Mouse (Mus musculus): ENCODE measurements around the gene Atad5. TPM values are rescaled to one million over a fixed set of nuclear protein-coding genes. Genes with fewer than 3 reads are reported as not detected.

Atad5 gene
- total and polyA plus RNA-seq, 3 experiments, result 17.1 to 66.9 (median 22.6) TPM

GRCm38 (mm10) chr11:80079751-80080150, 9.4 kb upstream of the Atad5 start (continued):
- TF ChIP-seq USF2 (IDR thresholded peaks at IDR 0.05; ENCODE audit: borderline replicate concordance in 1 of 2, insufficient read depth in 1 of 2, low read depth in 1 of 2, low read length in 2 of 2), result no peak
- TF ChIP-seq ELF1 (IDR thresholded peaks at IDR 0.05; ENCODE audit: low read depth, low read length), result peak; percentile 22; the same call in 1 of the 2 replicates
- peak; percentile 84 for TF ChIP-seq TAL1 (IDR thresholded peaks at IDR 0.05; ENCODE audit: low read length)
- 0 out of 2 replicates have a peak, but pooled peaks have one; percentile 67 for TF ChIP-seq MAX (IDR thresholded peaks at IDR 0.05; ENCODE audit: low read length)
- no peak for TF ChIP-seq CTCF (IDR thresholded peaks at IDR 0.05 in 2 of 3, conservative IDR thresholded peaks at IDR 0.05 in 1 of 3; ENCODE audit: control insufficient read depth in 1 of 3, insufficient read depth in 1 of 3, low read depth in 2 of 3, low read length in 3 of 3, poor library complexity in 1 of 3, severe bottlenecking in 1 of 3)
- TF ChIP-seq JUND (IDR thresholded peaks at IDR 0.05; ENCODE audit: low read depth, low read length), result no peak
- no peak for TF ChIP-seq KAT2A (conservative IDR thresholded peaks at IDR 0.05; ENCODE audit: low read depth, low read length)
- peak; percentile 98 for TF ChIP-seq RCOR1 (IDR thresholded peaks at IDR 0.05; ENCODE audit: low read depth, low read length)
- TF ChIP-seq CHD2 (IDR thresholded peaks at IDR 0.05; ENCODE audit: low read length), result no peak
- no peak for TF ChIP-seq MEF2A (IDR thresholded peaks at IDR 0.05; ENCODE audit: extremely low read depth, insufficient replicate concordance, low read depth, low read length, poor library complexity, severe bottlenecking)
- TF ChIP-seq ETS1 (IDR thresholded peaks at IDR 0.05; ENCODE audit: low read depth, low read length), result peak; percentile 96
- TF ChIP-seq TCF12 (IDR thresholded peaks at IDR 0.05; ENCODE audit: low read depth, low read length), result peak; percentile 99
- TF ChIP-seq TBP (IDR thresholded peaks at IDR 0.05; ENCODE audit: low read depth, low read length), result peak; percentile 54; the same call in 1 of the 2 replicates
- TF ChIP-seq POLR2AphosphoS2 (IDR thresholded peaks at IDR 0.05; ENCODE audit: low read length), result no peak
- peak; percentile 65 for TF ChIP-seq USF1 (IDR thresholded peaks at IDR 0.05; ENCODE audit: low read depth, low read length)
- TF ChIP-seq HCFC1 (IDR thresholded peaks at IDR 0.05; ENCODE audit: low read depth, low read length), result no peak
- no peak for TF ChIP-seq NELFE (IDR thresholded peaks at IDR 0.05; ENCODE audit: low read depth, low read length)
- TF ChIP-seq MYC (IDR thresholded peaks at IDR 0.05; ENCODE audit: low read depth, low read length), result peak; percentile 98
- peak; percentile 95 to 96 for TF ChIP-seq EP300 (IDR thresholded peaks at IDR 0.05; ENCODE audit: low read depth in 1 of 2, low read length in 2 of 2)

- H3K9ac ChIP-seq (ENCODE audit: control insufficient read depth, low read depth, low read length, poor library complexity, severe bottlenecking), result peak overlapping the region; percentile 96
- peak overlapping the region; percentile 79 to 98 for H3K4me3 ChIP-seq (ENCODE audit: control insufficient read depth in 1 of 2, insufficient read depth in 1 of 2, low read depth in 2 of 2, low read length in 2 of 2)
- peaks cover 0 to 51% of the 10 kb centered on the region in 2 experiments; a peak in 3 of 4 replicates for H3K36me3 ChIP-seq (ENCODE audit: control insufficient read depth in 1 of 2, insufficient read depth in 2 of 2, low read length in 2 of 2)
- H3K27ac ChIP-seq (ENCODE audit: control insufficient read depth, low read depth, low read length), result peak overlapping the region; percentile 97
- no peaks in the 10 kb centered on the region for H3K9me3 ChIP-seq (replicated peaks; ENCODE audit: insufficient read depth, low read length)
- DNase-seq (ENCODE audit: low read depth, low spot score), result peak; percentile 75
- peaks cover 36% of the 10 kb centered on the region for H3K79me2 ChIP-seq (ENCODE audit: control insufficient read depth, insufficient read depth, low read length, poor library complexity)
- TF ChIP-seq USF2 (IDR thresholded peaks at IDR 0.05; ENCODE audit: borderline replicate concordance in 1 of 2, insufficient read depth in 1 of 2, low read depth in 1 of 2, low read length in 2 of 2), result no peak
- TF ChIP-seq HCFC1 (IDR thresholded peaks at IDR 0.05; ENCODE audit: low read depth, low read length), result no peak
- TF ChIP-seq GATA1 (IDR thresholded peaks at IDR 0.05; ENCODE audit: low read depth, low read length), result no peak
- no peak for TF ChIP-seq MXI1 (IDR thresholded peaks at IDR 0.05; ENCODE audit: low read depth, low read length)
- TF ChIP-seq MAX (IDR thresholded peaks at IDR 0.05; ENCODE audit: low read length), result no peak; the same call in 1 of the 2 replicates
- TF ChIP-seq SMC3 (IDR thresholded peaks at IDR 0.05; ENCODE audit: low read depth, low read length), result no peak
- no peak for TF ChIP-seq MAFK (IDR thresholded peaks at IDR 0.05; ENCODE audit: borderline replicate concordance, low read depth, low read length)
- TF ChIP-seq ZMIZ1 (IDR thresholded peaks at IDR 0.05; ENCODE audit: low read depth, low read length), result 0 out of 2 replicates have a peak, but pooled peaks have one; percentile 16
- no peak for TF ChIP-seq GABPA (IDR thresholded peaks at IDR 0.05; ENCODE audit: low read depth, low read length)
- peak; percentile 32 for TF ChIP-seq NELFE (IDR thresholded peaks at IDR 0.05; ENCODE audit: low read depth, low read length)
- TF ChIP-seq UBTF (IDR thresholded peaks at IDR 0.05; ENCODE audit: borderline replicate concordance, insufficient read depth, low read depth, low read length), result 0 out of 2 replicates have a peak, but pooled peaks have one; percentile 10
- no peak for TF ChIP-seq E2F4 (IDR thresholded peaks at IDR 0.05; ENCODE audit: borderline replicate concordance, low read depth, low read length)
- TF ChIP-seq ZNF384 (IDR thresholded peaks at IDR 0.05; ENCODE audit: low read depth, low read length), result no peak
- no peak for TF ChIP-seq TBP (IDR thresholded peaks at IDR 0.05; ENCODE audit: low read depth, low read length)
- TF ChIP-seq RCOR1 (IDR thresholded peaks at IDR 0.05; ENCODE audit: low read depth, low read length), result no peak
- TF ChIP-seq TAL1 (IDR thresholded peaks at IDR 0.05; ENCODE audit: low read length), result no peak
- H3K4me1 ChIP-seq (ENCODE audit: control insufficient read depth in 1 of 2, insufficient read depth in 2 of 2, low read length in 2 of 2), result peaks cover 32 to 39% of the 10 kb centered on the region in 2 experiments
- no peaks in the 10 kb centered on the region for H3K27me3 ChIP-seq (ENCODE audit: control insufficient read depth in 1 of 2, insufficient read depth in 2 of 2, low read length in 2 of 2)
These were observed 8.8 kb upstream of the Atad5 start for GRCm38 (mm10) chr11:80080381-80080825.
